Mouse (Mus musculus): ENCODE measurements at regions not wholly inside any gene's neighbourhood (a gene's known extent, or its start where the extent isn't known, plus 50 kb on each side); places are given as distances from the start of the nearest gene placed in this dataset.

GRCm38 (mm10) chr13:25989067-25989756, 718.9 kb upstream of the Nrsn1 start:
- TF ChIP-seq CTCF (IDR thresholded peaks at IDR 0.05; ENCODE audit: borderline replicate concordance, extremely low read depth, insufficient read depth, insufficient read length): no peak
- no peak for TF ChIP-seq POLR2A (IDR thresholded peaks at IDR 0.05; ENCODE audit: borderline replicate concordance, extremely low read depth, insufficient read depth, insufficient read length, poor library complexity, severe bottlenecking)

All from brain, embryonic 14.5 days (tissue).